Mouse (Mus musculus) megakaryocyte progenitor cell, adult 5-6 weeks (primary cell): ENCODE measurements around the gene Tmc6. TPM values are rescaled to one million over a fixed set of nuclear protein-coding genes. Genes with fewer than 3 reads are reported as not detected.
A peak's percentile ranks its signal among the peaks of the same experiment; 100 is the strongest.

Experiments
- ATAC-seq: replicated peaks from 2 replicates; pipeline ENCODE4 v1.8.0; 2016; ENCODE audit warnings: mild to moderate bottlenecking, moderate TSS enrichment, inconsistent platforms; ENCODE audit not compliant: poor library complexity
- total RNA-seq, 2 experiments: library from RNA; stranded (forward) in 1 of 2; stranded (reverse) in 1 of 2; fragments of 157-497, 149-512 nt in 1 of 2; fragments of 200-1000 nt in 1 of 2; gene quantifications; 2 replicates each; pipeline versions ENCODE4 v1.2.3 to v1.2.4; 2015 to 2017

Tmc6 gene
- total RNA-seq, 2 experiments from 2014 or later, result 13.1 to 50.6 TPM

DNA sequence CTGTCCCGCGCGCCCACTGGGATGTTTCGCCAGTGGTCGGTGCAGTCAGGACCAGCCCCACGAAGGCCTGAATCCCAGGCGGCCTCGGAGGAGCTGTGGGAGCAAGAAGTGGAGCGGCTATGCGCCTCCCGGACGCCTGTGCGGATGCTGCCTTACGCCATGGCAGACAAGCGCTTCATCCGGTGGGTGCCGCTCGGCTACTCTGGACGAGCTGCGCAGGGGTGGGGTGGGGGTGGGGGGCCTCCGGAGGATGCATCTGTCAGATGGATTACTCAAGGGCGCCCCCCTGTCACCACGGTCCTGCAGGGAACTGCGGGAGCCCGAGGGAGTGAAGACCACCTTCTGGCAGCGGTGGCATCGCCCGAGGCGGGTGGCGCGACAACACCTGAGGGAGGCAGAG, 1.1 kb upstream of the Tmc6 start:
- ATAC-seq, result peak; percentile 7; the same call in 1 of the 2 replicates

DNA sequence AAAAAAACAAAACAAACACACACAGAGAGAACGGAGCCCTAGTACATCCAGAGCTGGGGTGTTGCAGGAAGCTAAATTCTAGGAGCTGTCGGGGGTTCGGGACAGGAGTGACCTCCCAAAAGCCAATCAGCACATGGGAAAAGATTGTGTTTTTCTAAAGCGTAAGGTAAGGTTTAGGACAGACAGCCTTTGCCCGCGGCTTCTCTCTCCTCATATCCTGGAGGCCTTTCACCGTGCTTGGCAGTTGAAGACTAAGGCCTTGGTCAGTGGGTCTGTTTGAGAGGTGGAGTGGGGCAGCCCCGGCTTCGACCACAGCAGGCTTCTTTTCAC, 672 bp upstream of the Tmc6 start:
- no peak for ATAC-seq

DNA sequence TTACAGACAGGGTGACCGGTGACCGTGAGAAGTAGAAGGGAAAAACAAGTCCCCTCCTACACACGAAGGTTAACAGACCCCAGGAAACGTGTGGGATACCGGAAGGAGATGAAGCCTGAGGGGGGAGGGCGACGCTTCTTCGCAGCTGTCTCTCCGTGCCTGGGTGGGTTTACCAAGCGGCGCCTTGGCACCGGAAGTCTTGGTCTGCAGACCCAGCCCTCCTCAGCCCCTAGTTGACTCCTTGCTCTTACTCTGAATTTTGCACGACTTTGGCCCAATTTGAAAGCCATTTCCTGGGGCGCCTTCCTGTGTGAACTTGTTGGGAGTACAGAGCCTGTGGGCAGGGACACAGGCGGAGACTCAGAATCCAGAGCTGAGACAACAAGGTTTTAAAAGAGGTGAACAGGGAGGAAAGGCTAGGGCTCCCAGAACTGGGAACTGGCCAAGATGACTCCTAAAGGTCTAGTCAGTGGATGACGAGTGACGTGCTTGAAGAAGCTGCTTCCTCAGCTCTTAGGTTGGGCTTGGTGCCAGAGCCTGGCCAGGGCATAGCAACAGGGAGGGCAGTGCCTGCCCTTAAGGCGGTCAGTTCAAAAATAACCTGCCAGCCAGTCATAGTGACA, 688 bp downstream of the Tmc6 start:
- ATAC-seq, result no peak; the same call in 1 of the 2 replicates

DNA sequence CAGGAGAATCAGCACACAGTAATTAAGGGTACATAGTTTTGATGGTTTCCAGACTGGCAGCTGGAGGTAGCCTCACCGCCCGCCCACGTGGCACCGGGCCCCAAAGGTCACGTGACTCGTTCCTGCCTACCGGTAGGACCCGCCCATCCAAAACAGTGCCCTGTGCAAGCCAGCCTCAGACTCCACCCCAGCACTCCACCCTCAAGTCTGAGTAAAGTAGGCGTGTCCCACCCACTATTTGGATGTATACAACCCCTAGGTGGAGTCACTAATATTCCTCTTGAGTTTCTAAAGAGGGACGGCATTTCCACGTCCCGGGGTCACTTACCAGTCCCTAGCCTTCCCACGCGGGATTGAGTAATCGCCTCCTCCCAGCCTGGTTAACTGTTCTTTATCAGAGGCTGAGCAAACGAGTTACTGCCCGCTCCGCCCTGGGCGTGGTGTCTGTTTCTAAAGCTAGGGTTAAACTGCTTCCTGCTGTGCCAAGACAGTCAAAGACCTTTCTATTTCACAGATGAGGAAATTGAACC, 1.4 kb downstream of the Tmc6 start:
- ATAC-seq, result peak; percentile 60

DNA sequence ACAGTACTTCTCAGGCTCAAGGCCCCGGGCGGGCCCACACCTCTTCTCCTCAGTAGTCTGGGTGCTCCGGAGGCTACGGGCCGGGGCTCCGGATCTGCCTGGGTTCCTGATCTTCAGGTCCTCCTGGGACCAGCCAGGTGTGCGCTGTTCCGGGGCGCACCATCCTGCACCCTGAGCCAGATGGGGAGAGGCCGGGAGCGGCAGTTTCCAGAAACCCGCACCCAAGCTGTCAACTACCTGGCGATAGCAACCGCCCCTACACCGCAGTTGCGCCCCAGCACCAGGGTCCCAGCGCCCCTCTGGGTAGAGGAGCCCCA, 1.8 kb downstream of the Tmc6 start:
- 0 out of 2 replicates have a peak, but pooled peaks have one; percentile 0 for ATAC-seq

- peak; percentile 14 for ATAC-seq
Measured at GRCm38 (mm10) chr11:117779434-117780198, 2.4 kb downstream of the Tmc6 start.

GRCm38 (mm10) chr11:117778851-117779433, 3.1 kb downstream of the Tmc6 start:
- ATAC-seq, result no peak

DNA sequence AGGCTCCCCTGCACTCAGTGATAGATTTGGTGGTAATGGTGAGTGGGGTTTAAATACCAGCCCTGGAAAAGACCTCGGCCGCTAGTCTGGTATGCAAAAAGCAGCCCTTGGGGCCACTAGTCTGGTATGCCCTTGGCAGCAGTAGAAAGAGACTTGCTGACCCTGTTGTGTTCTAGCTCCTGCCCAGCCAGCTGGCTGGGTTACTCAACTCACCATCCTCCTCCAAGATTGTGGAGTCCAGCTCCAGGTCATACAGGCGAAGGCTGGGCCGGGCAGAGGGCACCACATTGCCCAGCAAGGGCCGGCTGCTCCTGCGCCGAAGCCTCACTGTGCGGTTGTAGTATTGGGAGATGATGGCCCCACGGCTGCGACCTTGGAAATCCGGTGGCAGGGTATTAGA, 4.0 kb downstream of the Tmc6 start:
- no peak for ATAC-seq

DNA sequence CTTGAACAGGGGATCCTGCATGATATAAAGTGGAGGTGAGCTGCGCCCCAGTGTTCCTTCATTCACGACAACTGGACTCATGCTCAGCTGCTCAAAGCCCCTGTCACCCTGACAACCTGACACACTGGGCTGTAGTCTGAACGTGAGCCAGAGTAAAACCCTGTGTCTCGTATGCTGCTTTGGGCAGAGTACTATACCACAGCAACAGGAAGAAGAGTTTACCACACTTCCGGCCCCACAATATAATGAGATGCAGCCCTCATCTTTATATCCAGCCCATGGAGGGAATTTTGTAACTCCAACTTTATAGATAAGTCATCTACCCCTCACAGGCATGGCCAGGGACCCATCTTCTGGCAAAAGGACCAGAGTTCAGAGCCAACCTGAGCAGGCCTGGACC, 4.9 kb downstream of the Tmc6 start:
- ATAC-seq, result no peak

- no peak for ATAC-seq
Measured at GRCm38 (mm10) chr11:117776085-117776792, 5.8 kb downstream of the Tmc6 start.

DNA sequence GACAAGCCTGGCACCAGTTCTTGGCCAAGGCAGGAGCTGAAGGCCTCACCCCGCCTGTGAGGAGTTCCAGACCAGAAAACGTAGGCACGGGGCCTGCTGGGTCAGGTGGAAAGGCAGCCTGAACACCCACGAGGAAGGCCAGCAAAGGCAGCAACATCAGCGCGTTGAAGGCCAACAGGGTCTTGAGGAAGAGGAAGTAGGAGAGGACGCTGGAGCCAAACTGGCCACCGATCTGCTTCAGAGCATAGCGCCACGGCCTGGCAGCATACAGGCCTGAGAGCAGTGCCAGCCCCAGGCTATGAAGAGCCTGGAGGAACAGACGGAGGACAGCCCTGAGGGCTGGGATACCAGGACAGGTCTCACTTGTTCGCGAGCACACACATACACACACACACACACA, 6.5 kb downstream of the Tmc6 start:
- ATAC-seq, result no peak

- no peak for ATAC-seq
Measured at GRCm38 (mm10) chr11:117774925-117775324, 7.1 kb downstream of the Tmc6 start.

- ATAC-seq, result no peak
Measured at GRCm38 (mm10) chr11:117772352-117772751, 9.6 kb downstream of the Tmc6 start.

GRCm38 (mm10) chr11:117770407-117770806, 11.6 kb downstream of the Tmc6 start:
- ATAC-seq, result no peak

GRCm38 (mm10) chr11:117769683-117770047, 12.3 kb downstream of the Tmc6 start:
- no peak for ATAC-seq

DNA sequence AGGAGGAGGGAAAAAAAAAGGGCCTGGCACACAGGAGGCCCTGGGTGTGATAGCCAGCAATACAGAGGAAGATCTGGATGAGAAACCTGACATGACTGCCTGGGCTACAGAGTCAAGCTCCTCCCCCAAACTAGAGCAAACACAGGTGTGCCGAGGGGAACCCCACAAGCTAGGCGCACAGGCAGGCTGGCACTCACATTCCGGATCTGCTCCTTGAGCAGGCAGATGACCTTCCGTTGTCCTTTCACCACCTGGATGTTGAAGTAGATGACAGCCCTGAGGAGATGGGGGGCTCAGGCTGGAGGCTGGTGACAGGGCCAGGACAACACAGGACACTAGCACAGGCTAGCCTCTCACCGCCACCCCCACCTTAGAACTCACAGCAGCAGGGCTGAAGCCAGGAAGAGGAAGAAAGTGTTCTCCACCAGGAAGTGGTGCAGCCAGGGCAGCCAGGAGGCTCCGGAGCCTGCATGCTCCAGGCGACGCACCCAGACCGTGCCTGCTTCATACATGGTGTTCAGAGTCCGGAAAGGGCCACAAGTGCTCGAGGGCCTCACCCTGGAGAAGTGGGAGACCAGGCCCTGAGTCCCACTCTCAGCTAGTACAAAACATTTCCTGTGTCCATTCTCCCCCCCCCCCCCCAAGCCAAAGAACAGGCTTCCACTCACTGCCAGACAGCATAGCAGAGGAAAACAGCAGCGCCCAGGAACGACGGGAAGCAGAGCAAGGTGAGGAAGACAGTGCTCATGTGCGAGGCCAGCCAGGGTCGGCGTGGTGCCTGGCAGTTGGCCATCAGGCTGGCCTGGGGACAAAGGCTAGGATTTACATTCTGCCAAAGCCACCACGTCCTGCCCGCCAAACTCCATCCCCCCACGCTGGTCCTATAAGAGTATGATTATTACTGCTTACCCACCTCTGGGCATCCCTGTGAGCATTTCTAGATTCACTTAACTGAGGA, 13.0 kb downstream of the Tmc6 start:
- ATAC-seq, result no peak

- no peak for ATAC-seq
Measured at GRCm38 (mm10) chr11:117766275-117766674, 15.7 kb downstream of the Tmc6 start.

GRCm38 (mm10) chr11:117765361-117765760, 16.6 kb downstream of the Tmc6 start:
- no peak for ATAC-seq

DNA sequence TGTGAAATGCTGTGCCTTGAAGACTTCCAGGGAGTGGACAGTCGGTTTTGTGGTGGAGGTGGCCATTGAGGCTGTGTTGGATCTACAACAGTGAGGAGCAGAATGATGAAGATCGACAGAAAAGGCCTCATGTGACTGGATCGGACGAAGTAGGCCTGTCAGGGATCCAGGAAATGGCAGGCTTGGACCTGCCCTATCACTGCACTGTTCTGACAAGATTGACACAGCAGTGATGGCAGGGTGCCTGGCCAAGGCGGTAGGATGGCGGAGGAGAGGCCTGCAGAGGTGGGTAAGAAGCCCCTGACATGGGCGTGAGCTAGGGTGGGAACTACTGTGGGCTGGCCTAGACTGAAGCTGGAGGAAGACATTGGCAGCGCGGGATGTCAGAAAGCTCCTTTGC, 17.7 kb downstream of the Tmc6 start:
- ATAC-seq, result no peak

- ATAC-seq, result no peak
Measured at GRCm38 (mm10) chr11:117762246-117762645, 19.8 kb downstream of the Tmc6 start.

GRCm38 (mm10) chr11:117761801-117762200, 20.2 kb downstream of the Tmc6 start:
- no peak for ATAC-seq
